Mouse (Mus musculus) layer of hippocampus, postnatal 14 days (tissue): ENCODE measurements at regions not wholly inside any gene's neighbourhood (a gene's known extent, or its start where the extent isn't known, plus 50 kb on each side); places are given as distances from the start of the nearest gene placed in this dataset.

Experiments
- DNase-seq, 2 experiments: peaks; one replicate each; pipeline ENCODE4 v3.0.0; 2021 to 2022; ENCODE audit warnings: low spot score in 2 of 2, mixed read lengths in 1 of 2

DNA sequence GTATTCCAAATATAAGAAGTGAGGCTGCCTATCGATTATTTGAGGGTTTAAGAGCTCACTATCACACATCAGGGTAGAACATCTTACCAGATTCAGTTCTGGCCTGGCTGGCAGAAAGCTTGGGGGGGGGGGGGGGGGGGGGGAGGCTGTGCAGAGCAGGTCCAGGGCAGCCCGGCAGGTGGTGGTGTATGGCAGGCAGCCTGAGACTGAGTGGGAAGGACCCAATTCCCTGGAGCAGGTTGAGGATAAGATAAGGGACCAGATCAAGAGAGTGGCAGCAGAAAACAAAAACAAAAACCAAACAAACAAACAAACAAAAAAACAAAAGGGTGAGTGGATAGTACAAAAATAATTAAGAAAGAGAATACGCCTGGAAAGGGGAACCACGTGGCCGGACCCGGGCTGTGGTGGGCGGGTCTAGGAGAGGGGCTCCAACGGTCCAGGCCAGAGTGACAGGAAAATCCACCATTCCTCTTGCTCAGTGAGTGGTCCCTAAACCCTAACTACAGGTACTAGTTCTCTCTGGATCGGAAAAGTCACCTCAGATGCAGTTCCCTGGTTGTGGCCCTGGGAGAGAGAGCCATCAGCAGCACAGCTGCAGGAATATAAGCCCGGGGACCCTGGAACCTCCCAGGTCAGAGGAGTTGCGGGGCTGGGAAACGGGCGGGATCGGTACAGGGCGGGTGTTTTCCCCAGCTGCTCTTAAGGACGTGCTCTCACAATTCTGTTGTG, 73.3 kb downstream of the Vmn2r112 start:
- peak; percentile 4 to 16 for DNase-seq
